Mouse (Mus musculus) liver, adult 2 months (tissue): ENCODE data around the gene Pigt. TPM values are rescaled to one million over a fixed set of nuclear protein-coding genes. Genes with fewer than 3 reads are reported as not detected.
A peak's percentile ranks its signal among the peaks of the same experiment; 100 is the strongest.

Source experiments
- DNase-seq: peaks from one replicate; pipeline ENCODE4 v3.0.0-alpha.2; 2011; ENCODE audit warnings: low read depth, low spot score; ENCODE audit errors: extremely low read depth
- H3K27ac ChIP-seq: fragments of 200-500 bp; replicated peaks from 2 replicates; pipeline ENCODE4 v1.5.1; 2012; ENCODE audit warnings: low read depth, mild to moderate bottlenecking, control low read depth, inconsistent platforms, low read length; ENCODE audit not compliant: insufficient read depth
- H3K27me3 ChIP-seq: fragments of 200-500 bp; 2 replicates; pipeline ENCODE4 v1.6.1; 2012; ENCODE audit warnings: mild to moderate bottlenecking, moderate library complexity, low read length, inconsistent platforms; ENCODE audit not compliant: control insufficient read depth, insufficient read depth
- H3K36me3 ChIP-seq: fragments of 200-500 bp; 2 replicates; pipeline ENCODE4 v1.6.1; 2012; ENCODE audit warnings: low read length, inconsistent platforms; ENCODE audit not compliant: control insufficient read depth, insufficient read depth
- H3K4me1 ChIP-seq: fragments of 200-500 bp; 2 replicates; pipeline ENCODE4 v1.6.1; 2011; ENCODE audit warnings: low read length; ENCODE audit not compliant: control insufficient read depth, insufficient read depth
- H3K4me3 ChIP-seq: fragments of 200-500 bp; 2 replicates; pipeline ENCODE4 v1.5.1; 2011; ENCODE audit warnings: low read depth, mild to moderate bottlenecking, control low read depth, low read length, moderate library complexity; ENCODE audit not compliant: insufficient read depth
- H3K79me2 ChIP-seq: fragments of 200-500 bp; 2 replicates; pipeline ENCODE4 v1.6.1; 2012; ENCODE audit warnings: inconsistent platforms, mild to moderate bottlenecking, low read length, moderate library complexity; ENCODE audit not compliant: control insufficient read depth, insufficient read depth
- H3K9ac ChIP-seq: fragments of 200-500 bp; 2 replicates; pipeline ENCODE4 v1.6.1; 2012; ENCODE audit warnings: low read depth, mild to moderate bottlenecking, control low read depth, inconsistent platforms, low read length
- CTCF ChIP-seq: fragments of 200-500 bp; IDR thresholded peaks from 2 replicates; pipeline ENCODE4 v1.5.1; 2011; ENCODE audit warnings: low read depth, low read length, control low read depth
- POLR2A ChIP-seq: fragments of 200-500 bp; IDR thresholded peaks from 2 replicates; pipeline ENCODE4 v1.6.1; 2011; ENCODE audit warnings: low read length, control low read depth; ENCODE audit not compliant: insufficient read depth; ENCODE audit errors: extremely low read depth
- WGBS: fragments of 180-500 bp; shearing (Covaris S2); methylation state at CpG from one replicate; pipeline ENCODE4 v1.1.7; 2018; 5-methylcytosine and 5-hydroxymethylcytosine counted together
- polyA plus RNA-seq: library from polyadenylated mRNA; depleted of rRNA; stranded (reverse); fragments of >200 nt; gene quantifications from 2 replicates; pipeline ENCODE4 v1.2.3, GENCODE M21; 2012
- total RNA-seq: library from RNA; depleted of rRNA; stranded (reverse); fragments of >200 nt; gene quantifications from 2 replicates; pipeline ENCODE4 v1.2.3, GENCODE M21; 2014

Gene Pigt
- total and polyA plus RNA-seq, 2 experiments = 7.5 to 63.7 TPM

DNA sequence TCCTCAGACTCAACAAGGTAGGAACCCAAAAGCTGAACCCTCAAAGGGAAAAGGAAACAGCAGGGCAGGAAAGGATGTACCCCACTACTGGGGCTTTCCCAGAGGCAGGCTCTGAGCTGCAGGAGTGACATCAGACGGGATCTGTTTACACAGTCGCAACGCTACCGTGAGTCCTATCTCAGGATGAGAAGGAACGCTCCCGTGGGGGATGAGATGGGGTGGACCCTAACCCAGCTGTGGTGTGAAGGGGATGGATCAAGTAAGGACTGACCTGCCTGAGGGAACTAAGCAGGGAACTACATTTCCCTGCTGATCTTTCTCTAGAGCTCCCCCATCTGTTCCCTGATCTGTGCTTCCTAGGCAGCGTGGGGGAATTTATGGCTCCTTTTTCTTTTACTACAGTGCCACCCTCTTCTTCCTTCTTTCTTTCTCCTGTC lies 40.4 kb upstream of the Pigt start, which contains the start of gene Sys1:
TSS of gene Sys1 (plus strand) at position 101 of the 437 bp plus-strand sequence.
- H3K4me3 ChIP-seq = peak within 1 kb of the TSS; percentile 21
- peak; percentile 59 for DNase-seq
- H3K79me2 ChIP-seq = peaks cover 6% of the 10 kb centered on the region; the same call in 1 of the 2 replicates
- WGBS = 4% methylated on average over 7 of the region's 7 CpGs
- H3K4me1 ChIP-seq = peaks cover 27% of the 10 kb centered on the region
- H3K36me3 ChIP-seq = no peaks in the 10 kb centered on the region
- TF ChIP-seq CTCF (no peak), POLR2A (no peak)
- no peaks in the 10 kb centered on the region for H3K27me3 ChIP-seq
- H3K27ac ChIP-seq = peak within 1 kb of the TSS; percentile 99
- peak within 1 kb of the TSS; percentile 80 for H3K9ac ChIP-seq

GRCm38 (mm10) chr2:164457942-164458341 lies 39.4 kb upstream of the Pigt start:
- Histone ChIP-seq H3K27ac (peak overlapping the region; percentile 99), H3K9ac (peak overlapping the region; percentile 80), H3K27me3 (no peaks in the 10 kb centered on the region), H3K4me3 (peak overlapping the region; percentile 21), H3K79me2 (peaks cover 6% of the 10 kb centered on the region; the same call in 1 of the 2 replicates), H3K36me3 (no peaks in the 10 kb centered on the region), H3K4me1 (peaks cover 29% of the 10 kb centered on the region)
- 13% methylated on average over 7 of the region's 7 CpGs for WGBS
- peak; percentile 97 for DNase-seq
- no peak for TF ChIP-seq CTCF
- no peak for TF ChIP-seq POLR2A

- DNase-seq = peak; percentile 100
- 16% methylated on average over 8 of the region's 8 CpGs for WGBS
- Histone ChIP-seq H3K4me1 (peaks cover 29% of the 10 kb centered on the region), H3K79me2 (peaks cover 6% of the 10 kb centered on the region; the same call in 1 of the 2 replicates), H3K27ac (peak overlapping the region; percentile 99), H3K27me3 (no peaks in the 10 kb centered on the region), H3K4me3 (no peak overlapping the region), H3K9ac (peak overlapping the region; percentile 25; the same call in 1 of the 2 replicates), H3K36me3 (no peaks in the 10 kb centered on the region; the same call in 1 of the 2 replicates)
- no peak for TF ChIP-seq CTCF
- no peak for TF ChIP-seq POLR2A
These were observed 38.8 kb upstream of the Pigt start for GRCm38 (mm10) chr2:164458535-164458934.

GRCm38 (mm10) chr2:164460745-164461551 lies 36.4 kb upstream of the Pigt start, which contains the start of gene Gm20458:
Gm20458 (plus strand) TSS chr2:164460967.
- under 1% methylated on average over 79 of the region's 79 CpGs for whole genome bisulfite sequencing
- Histone ChIP-seq H3K27ac (peak within 1 kb of the TSS; percentile 90), H3K4me1 (peaks cover 18% of the 10 kb centered on the region), H3K9ac (peak within 1 kb of the TSS; percentile 89), H3K36me3 (peaks cover 4% of the 10 kb centered on the region; the same call in 1 of the 2 replicates), H3K4me3 (peak within 1 kb of the TSS; percentile 95), H3K27me3 (no peaks in the 10 kb centered on the region), H3K79me2 (peaks cover 6% of the 10 kb centered on the region; the same call in 1 of the 2 replicates)
- TF ChIP-seq CTCF (peak; percentile 64), POLR2A (peak; percentile 67)
- DNase-seq = peak; percentile 95

DNA sequence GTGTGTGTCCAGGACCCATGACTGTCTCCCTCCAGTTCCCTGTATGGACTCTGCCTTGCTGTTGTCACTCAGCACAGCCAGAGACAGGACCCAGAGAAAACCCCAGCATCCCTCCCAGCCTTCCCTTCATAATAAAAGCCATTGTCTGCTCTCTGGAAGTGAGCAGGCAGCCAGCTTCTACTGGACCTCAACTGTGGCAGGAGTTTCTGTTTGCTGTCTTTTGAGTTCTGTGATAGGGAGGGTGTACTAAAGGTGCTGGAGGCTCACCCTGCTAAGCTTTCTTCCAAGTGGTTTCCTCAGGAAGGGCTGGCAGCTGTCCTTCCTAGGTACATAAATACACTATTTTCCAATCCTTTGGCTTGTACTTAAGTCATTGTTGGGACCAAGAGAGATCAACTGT lies 32.2 kb upstream of the Pigt start:
- H3K27me3 ChIP-seq = no peaks in the 10 kb centered on the region
- H3K27ac ChIP-seq = no peak overlapping the region
- no peak overlapping the region for H3K4me3 ChIP-seq
- no peak for TF ChIP-seq POLR2A
- no peak for TF ChIP-seq CTCF
- H3K36me3 ChIP-seq = peaks cover 4% of the 10 kb centered on the region; the same call in 1 of the 2 replicates
- peaks cover 4% of the 10 kb centered on the region; the same call in 1 of the 2 replicates for H3K4me1 ChIP-seq
- DNase-seq = no peak
- H3K9ac ChIP-seq = no peak overlapping the region
- H3K79me2 ChIP-seq = peaks cover 6% of the 10 kb centered on the region; the same call in 1 of the 2 replicates

DNA sequence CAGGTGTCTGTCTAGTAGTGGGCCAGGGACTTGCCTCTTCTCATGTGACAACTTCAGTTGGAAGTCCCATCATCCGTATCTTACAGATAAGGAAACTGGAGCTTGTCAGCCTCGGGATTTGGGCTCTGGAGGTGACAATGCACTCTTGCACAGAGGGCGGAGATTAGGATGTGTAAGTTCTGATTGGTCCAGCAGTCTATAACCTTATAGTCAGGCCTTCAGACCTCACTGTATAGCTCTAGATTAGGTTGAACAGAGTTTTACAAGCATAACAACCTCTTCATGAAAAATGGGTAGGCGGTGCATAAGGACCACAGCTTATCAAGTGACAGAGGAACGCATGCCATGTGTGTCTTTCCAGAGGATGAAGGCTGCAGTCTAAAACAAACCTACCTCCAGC lies 30.5 kb upstream of the Pigt start:
- H3K27me3 ChIP-seq = no peaks in the 10 kb centered on the region
- H3K36me3 ChIP-seq = peaks cover 4% of the 10 kb centered on the region; the same call in 1 of the 2 replicates
- no peak overlapping the region for H3K27ac ChIP-seq
- peaks cover 2% of the 10 kb centered on the region; the same call in 1 of the 2 replicates for H3K4me1 ChIP-seq
- H3K9ac ChIP-seq = no peak overlapping the region
- no peaks in the 10 kb centered on the region for H3K79me2 ChIP-seq
- WGBS = 79% methylated on average over 5 of the region's 5 CpGs
- TF ChIP-seq CTCF = no peak
- TF ChIP-seq POLR2A = no peak
- no peak overlapping the region for H3K4me3 ChIP-seq
- DNase-seq = no peak
